Mouse (Mus musculus) megakaryocyte, embryonic 14.5 days (primary cell): ENCODE results near the gene Pde4d.

Experiments used
- FLI1 ChIP-seq: IDR thresholded peaks from 2 replicates; pipeline ENCODE4 v1.6.1; 2012; ENCODE audit warnings: low read length, inconsistent platforms, mixed read lengths
- GATA1 ChIP-seq: IDR thresholded peaks from 3 replicates; pipeline ENCODE4 v1.6.1; 2012; ENCODE audit warnings: mixed read lengths, low read length, inconsistent platforms, borderline replicate concordance

- no peak for TF ChIP-seq GATA1
- no peak for TF ChIP-seq FLI1
Observed at GRCm38 (mm10) chr13:108861707-108862106, 412.0 kb downstream of the Pde4d start.
